Mouse (Mus musculus): ENCODE data around the gene Vgll4. TPM values are rescaled to one million over a fixed set of nuclear protein-coding genes. Genes with fewer than 3 reads are reported as not detected.

Vgll4 gene
- polyA plus RNA-seq, 1 experiment from 2014 or later = 101 TPM

GRCm38 (mm10) chr6:114860677-114861568 is 108.9 kb downstream of the Vgll4 start:
- H3K9ac ChIP-seq (ENCODE audit: low read length) = no peak overlapping the region
- 90% methylated on average over 14 of the region's 14 CpGs for WGBS
- no peak for ATAC-seq (ENCODE audit: insufficient number of reproducible peaks, low FRiP score, low TSS enrichment, low read depth)
- H3K27me3 ChIP-seq (ENCODE audit: control insufficient read depth, insufficient read depth, low read length) = no peaks in the 10 kb centered on the region
- no peak overlapping the region for H3K27ac ChIP-seq (replicated peaks; ENCODE audit: low read depth, low read length)
- peaks cover 23% of the 10 kb centered on the region; the same call in 1 of the 2 replicates for H3K36me3 ChIP-seq (ENCODE audit: control insufficient read depth, insufficient read depth, low read length)
- 0 out of 2 replicates have a peak, but pooled peaks cover 6% of the 10 kb centered on the region for H3K4me1 ChIP-seq (ENCODE audit: control insufficient read depth, insufficient read depth, low read length)
- H3K9me3 ChIP-seq (ENCODE audit: control insufficient read depth, low read length) = no peaks in the 10 kb centered on the region
- H3K4me3 ChIP-seq (ENCODE audit: low read depth, low read length) = no peak overlapping the region
- no peak overlapping the region for H3K4me2 ChIP-seq (ENCODE audit: low read depth, severe bottlenecking)
- DNase-seq (ENCODE audit: low spot score) = no peak

- peaks cover 22% of the 10 kb centered on the region for H3K4me1 ChIP-seq (ENCODE audit: control insufficient read depth, insufficient read depth, low read length)
Measured at GRCm38 (mm10) chr6:114858722-114859053, 111.1 kb downstream of the Vgll4 start.

GRCm38 (mm10) chr6:114857996-114858721 is 111.6 kb downstream of the Vgll4 start:
- no peak overlapping the region for H3K9ac ChIP-seq (ENCODE audit: low read length)
- ATAC-seq (ENCODE audit: insufficient number of reproducible peaks, low FRiP score, low TSS enrichment, low read depth) (no peak), DNase-seq (ENCODE audit: low spot score) (no peak)
- H3K9me3 ChIP-seq (ENCODE audit: control insufficient read depth, low read length) = no peaks in the 10 kb centered on the region
- H3K4me2 ChIP-seq (ENCODE audit: low read depth, severe bottlenecking) = no peak overlapping the region
- 79% methylated on average over 3 of the region's 3 CpGs for WGBS
- H3K4me3 ChIP-seq (ENCODE audit: low read depth, low read length) = no peak overlapping the region
- peaks cover 25% of the 10 kb centered on the region for H3K4me1 ChIP-seq (ENCODE audit: control insufficient read depth, insufficient read depth, low read length)
- no peaks in the 10 kb centered on the region for H3K27me3 ChIP-seq (ENCODE audit: control insufficient read depth, insufficient read depth, low read length)
- peaks cover 20% of the 10 kb centered on the region; the same call in 1 of the 2 replicates for H3K36me3 ChIP-seq (ENCODE audit: control insufficient read depth, insufficient read depth, low read length)
- no peak overlapping the region for H3K27ac ChIP-seq (replicated peaks; ENCODE audit: low read depth, low read length)

More at GRCm38 (mm10) chr6:114858722-114859053, 111.1 kb downstream of the Vgll4 start:
- H3K36me3 ChIP-seq (ENCODE audit: control insufficient read depth, insufficient read depth, low read length) = peaks cover 22% of the 10 kb centered on the region; the same call in 1 of the 2 replicates
- 91% methylated on average over 4 of the region's 4 CpGs for WGBS
- no peak overlapping the region for H3K27ac ChIP-seq (replicated peaks; ENCODE audit: low read depth, low read length)
- H3K9ac ChIP-seq (ENCODE audit: low read length) = no peak overlapping the region
- ATAC-seq (ENCODE audit: insufficient number of reproducible peaks, low FRiP score, low TSS enrichment, low read depth) = no peak
- H3K9me3 ChIP-seq (ENCODE audit: control insufficient read depth, low read length) = no peaks in the 10 kb centered on the region
- H3K27me3 ChIP-seq (ENCODE audit: control insufficient read depth, insufficient read depth, low read length) = no peaks in the 10 kb centered on the region
- no peak for DNase-seq (ENCODE audit: low spot score)
- H3K4me2 ChIP-seq (ENCODE audit: low read depth, severe bottlenecking) = no peak overlapping the region
- no peak overlapping the region for H3K4me3 ChIP-seq (ENCODE audit: low read depth, low read length)

- peaks cover 14% of the 10 kb centered on the region; the same call in 1 of the 2 replicates for H3K36me3 ChIP-seq (ENCODE audit: control insufficient read depth, insufficient read depth, low read length)
- H3K27ac ChIP-seq (replicated peaks; ENCODE audit: low read depth, low read length) = no peak overlapping the region
- no peak overlapping the region for H3K4me3 ChIP-seq (ENCODE audit: low read depth, low read length)
- no peaks in the 10 kb centered on the region for H3K27me3 ChIP-seq (ENCODE audit: control insufficient read depth, insufficient read depth, low read length)
- ATAC-seq (ENCODE audit: insufficient number of reproducible peaks, low FRiP score, low TSS enrichment, low read depth) (no peak), DNase-seq (ENCODE audit: low spot score) (no peak)
- no peaks in the 10 kb centered on the region for H3K9me3 ChIP-seq (ENCODE audit: control insufficient read depth, low read length)
- no peak overlapping the region for H3K4me2 ChIP-seq (ENCODE audit: low read depth, severe bottlenecking)
- H3K4me1 ChIP-seq (ENCODE audit: control insufficient read depth, insufficient read depth, low read length) = peaks cover 35% of the 10 kb centered on the region
- H3K9ac ChIP-seq (ENCODE audit: low read length) = no peak overlapping the region
- WGBS = 69% methylated on average over 4 of the region's 4 CpGs
Measured at GRCm38 (mm10) chr6:114856501-114856900, 113.3 kb downstream of the Vgll4 start.

GRCm38 (mm10) chr6:114855644-114856043 is 114.2 kb downstream of the Vgll4 start:
- WGBS = 64% methylated on average over 3 of the region's 3 CpGs
- Histone ChIP-seq H3K27me3 (ENCODE audit: control insufficient read depth, insufficient read depth, low read length) (no peaks in the 10 kb centered on the region), H3K4me3 (ENCODE audit: low read depth, low read length) (no peak overlapping the region), H3K27ac (replicated peaks; ENCODE audit: low read depth, low read length) (no peak overlapping the region), H3K9me3 (ENCODE audit: control insufficient read depth, low read length) (no peaks in the 10 kb centered on the region), H3K4me1 (ENCODE audit: control insufficient read depth, insufficient read depth, low read length) (peaks cover 37% of the 10 kb centered on the region), H3K4me2 (ENCODE audit: low read depth, severe bottlenecking) (no peak overlapping the region), H3K9ac (ENCODE audit: low read length) (no peak overlapping the region), H3K36me3 (ENCODE audit: control insufficient read depth, insufficient read depth, low read length) (peaks cover 7% of the 10 kb centered on the region; the same call in 1 of the 2 replicates)
- no peak for ATAC-seq (ENCODE audit: insufficient number of reproducible peaks, low FRiP score, low TSS enrichment, low read depth)
- DNase-seq (ENCODE audit: low spot score) = no peak

DNA sequence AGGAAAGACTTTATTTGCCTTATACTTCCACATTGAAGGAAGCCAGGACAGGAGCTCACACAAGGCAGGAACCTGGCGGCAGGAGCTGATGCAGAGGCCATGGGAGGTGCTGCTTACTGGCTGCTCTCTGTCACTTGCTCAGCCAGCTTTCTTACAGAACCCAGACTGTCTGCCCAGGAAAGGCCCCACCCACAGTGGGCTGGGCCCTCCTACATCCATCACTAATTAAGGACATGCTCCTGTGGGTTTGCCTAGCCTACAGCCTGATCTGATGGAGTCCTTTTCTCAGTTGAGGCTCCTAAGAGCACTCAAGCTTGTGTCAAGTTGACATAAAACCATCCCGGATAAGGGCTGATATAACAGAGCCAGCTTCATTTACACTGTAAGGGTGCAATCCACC is 115.4 kb downstream of the Vgll4 start:
- Histone ChIP-seq H3K9me3 (ENCODE audit: control insufficient read depth, low read length) (no peaks in the 10 kb centered on the region), H3K27me3 (ENCODE audit: control insufficient read depth, insufficient read depth, low read length) (no peaks in the 10 kb centered on the region), H3K4me2 (ENCODE audit: low read depth, severe bottlenecking) (no peak overlapping the region), H3K36me3 (ENCODE audit: control insufficient read depth, insufficient read depth, low read length) (peaks cover 4% of the 10 kb centered on the region; the same call in 1 of the 2 replicates), H3K27ac (replicated peaks; ENCODE audit: low read depth, low read length) (no peak overlapping the region), H3K4me3 (ENCODE audit: low read depth, low read length) (no peak overlapping the region), H3K9ac (ENCODE audit: low read length) (no peak overlapping the region), H3K4me1 (ENCODE audit: control insufficient read depth, insufficient read depth, low read length) (peaks cover 37% of the 10 kb centered on the region)
- ATAC-seq (ENCODE audit: insufficient number of reproducible peaks, low FRiP score, low TSS enrichment, low read depth) = 0 out of 2 replicates have a peak, but pooled peaks have one; percentile 29
- 47% methylated on average over 2 of the region's 2 CpGs for whole genome bisulfite sequencing
- no peak for DNase-seq (ENCODE audit: low spot score)

- DNase-seq (ENCODE audit: low spot score) (no peak), ATAC-seq (ENCODE audit: insufficient number of reproducible peaks, low FRiP score, low TSS enrichment, low read depth) (peak; percentile 13; the same call in 1 of the 2 replicates)
- H3K9me3 ChIP-seq (ENCODE audit: control insufficient read depth, low read length) = no peaks in the 10 kb centered on the region
- no peak overlapping the region for H3K4me3 ChIP-seq (ENCODE audit: low read depth, low read length)
- no peak overlapping the region for H3K4me2 ChIP-seq (ENCODE audit: low read depth, severe bottlenecking)
- WGBS = 14% methylated on average over 3 of the region's 3 CpGs
- H3K4me1 ChIP-seq (ENCODE audit: control insufficient read depth, insufficient read depth, low read length) = peaks cover 41% of the 10 kb centered on the region
- H3K27me3 ChIP-seq (ENCODE audit: control insufficient read depth, insufficient read depth, low read length) = no peaks in the 10 kb centered on the region
- H3K9ac ChIP-seq (ENCODE audit: low read length) = no peak overlapping the region
- H3K27ac ChIP-seq (replicated peaks; ENCODE audit: low read depth, low read length) = no peak overlapping the region
- no peaks in the 10 kb centered on the region for H3K36me3 ChIP-seq (ENCODE audit: control insufficient read depth, insufficient read depth, low read length)
Measured at GRCm38 (mm10) chr6:114852739-114853138, 117.1 kb downstream of the Vgll4 start.

- Histone ChIP-seq H3K9me3 (ENCODE audit: control insufficient read depth, low read length) (no peaks in the 10 kb centered on the region), H3K36me3 (ENCODE audit: control insufficient read depth, insufficient read depth, low read length) (no peaks in the 10 kb centered on the region), H3K27ac (replicated peaks; ENCODE audit: low read depth, low read length) (no peak overlapping the region), H3K9ac (ENCODE audit: low read length) (no peak overlapping the region), H3K4me3 (ENCODE audit: low read depth, low read length) (no peak overlapping the region), H3K4me2 (ENCODE audit: low read depth, severe bottlenecking) (no peak overlapping the region), H3K27me3 (ENCODE audit: control insufficient read depth, insufficient read depth, low read length) (no peaks in the 10 kb centered on the region), H3K4me1 (ENCODE audit: control insufficient read depth, insufficient read depth, low read length) (peaks cover 38% of the 10 kb centered on the region)
- DNase-seq (ENCODE audit: low spot score) (no peak), ATAC-seq (ENCODE audit: insufficient number of reproducible peaks, low FRiP score, low TSS enrichment, low read depth) (no peak)
- WGBS = 57% methylated on average over 7 of the region's 7 CpGs
Measured at GRCm38 (mm10) chr6:114851688-114852087, 118.1 kb downstream of the Vgll4 start.
